8 mouse cellular contexts compared by ENCODE assay signal in the genomic region with DNA sequence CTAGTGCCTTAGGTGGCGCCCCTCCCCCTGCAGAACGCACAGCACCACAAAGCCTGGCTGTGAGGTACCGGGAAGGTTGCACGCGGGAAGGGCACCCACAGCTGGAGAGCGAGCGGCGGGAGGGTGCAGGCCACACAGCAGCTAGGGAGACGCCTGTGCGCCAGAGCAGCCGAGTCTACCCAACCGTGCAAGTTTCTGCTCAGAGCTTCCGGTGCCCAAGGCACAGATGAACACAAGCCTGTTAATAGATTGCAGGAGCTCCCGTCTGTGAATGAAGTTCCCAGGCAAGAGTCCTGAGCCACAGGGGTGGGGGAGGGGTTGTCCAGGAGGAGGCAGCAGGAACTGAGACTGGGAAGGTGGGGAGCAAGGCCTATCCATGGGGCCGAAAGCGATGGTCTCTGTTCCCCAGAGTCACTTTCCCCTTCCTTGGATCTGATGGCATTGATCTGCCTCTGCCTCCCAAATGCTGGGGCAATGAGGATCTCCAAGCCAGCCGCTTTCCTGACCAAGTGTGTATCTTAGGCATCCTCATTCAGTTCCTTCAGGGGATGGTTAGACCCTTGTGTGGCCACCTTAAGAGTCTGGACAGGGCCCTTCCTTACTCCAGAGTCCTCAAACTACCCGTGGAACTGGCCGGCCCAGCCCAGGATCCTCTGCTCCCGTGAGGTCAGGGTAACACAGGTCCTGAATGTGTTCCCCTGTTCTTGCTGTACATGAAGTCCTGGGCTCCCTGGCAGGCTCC. TPM values are rescaled to one million over a fixed set of nuclear protein-coding genes. Genes with fewer than 3 reads are reported as not detected.
DNase-seq lines count a peak whose midpoint lies in the region; ATAC-seq and TF ChIP-seq lines count a peak whose summit lies in the region.

No protein-coding gene starts in this region.

- no peaks in the 10 kb centered on the region for H3K9me3 ChIP-seq in heart, embryonic 11.5 days (replicated peaks; ENCODE audit: control insufficient read depth, low read length)
- no peaks in the 10 kb centered on the region for H3K9me3 ChIP-seq in kidney, postnatal 0 days (replicated peaks; ENCODE audit: low read length)
- no peaks in the 10 kb centered on the region for H3K9me3 ChIP-seq in neural tube, embryonic 14.5 days (ENCODE audit: control insufficient read depth, low read length)

- DNase-seq in heart, postnatal 14 days = no peak
- peak; percentile 77 for DNase-seq in kidney, postnatal 0 days (ENCODE audit: low spot score)
- no peak for DNase-seq in testis, postnatal 14 days (ENCODE audit: low spot score)
- DNase-seq in cerebellum, postnatal 14 days = no peak
- no peak for DNase-seq in heart, postnatal 10 days

- H3K27ac ChIP-seq in heart, embryonic 11.5 days (ENCODE audit: low read depth, low read length) = no peak overlapping the region
- H3K27ac ChIP-seq in embryonic fibroblast, embryonic 13.5 days (ENCODE audit: insufficient read depth, low read length) = peak overlapping the region; percentile 21
- peak overlapping the region; percentile 89 for H3K27ac ChIP-seq in kidney, postnatal 0 days
- H3K27ac ChIP-seq in neural tube, embryonic 14.5 days (ENCODE audit: low read depth, low read length) = peak overlapping the region; percentile 34; the same call in 1 of the 2 replicates

- peak overlapping the region; percentile 52; the same call in 1 of the 2 replicates for H3K9ac ChIP-seq in heart, embryonic 11.5 days (ENCODE audit: low read depth, low read length)
- H3K9ac ChIP-seq in kidney, postnatal 0 days (ENCODE audit: low read depth, low read length) = no peak overlapping the region; the same call in 1 of the 2 replicates
- H3K9ac ChIP-seq in neural tube, embryonic 14.5 days (replicated peaks; ENCODE audit: low read depth, low read length) = 0 out of 2 replicates have a peak overlapping the region, but pooled peaks have one; percentile 21

- no peak overlapping the region for H3K4me3 ChIP-seq in heart, embryonic 11.5 days (ENCODE audit: low read depth, low read length)
- no peak overlapping the region for H3K4me3 ChIP-seq in embryonic fibroblast, embryonic 13.5 days (ENCODE audit: insufficient read depth, low read length)
- H3K4me3 ChIP-seq in kidney, postnatal 0 days (replicated peaks; ENCODE audit: low read depth, low read length) = no peak overlapping the region
- no peak overlapping the region for H3K4me3 ChIP-seq in neural tube, embryonic 14.5 days (ENCODE audit: low read depth, low read length)

- H3K27me3 ChIP-seq in heart, embryonic 11.5 days (ENCODE audit: control insufficient read depth, insufficient read depth, low read length) = no peaks in the 10 kb centered on the region
- no peaks in the 10 kb centered on the region for H3K27me3 ChIP-seq in kidney, postnatal 0 days (ENCODE audit: insufficient read depth, low read length)
- H3K27me3 ChIP-seq in neural tube, embryonic 14.5 days (ENCODE audit: control insufficient read depth, insufficient read depth, low read length) = no peaks in the 10 kb centered on the region

- whole genome bisulfite sequencing in heart, embryonic 11.5 days (ENCODE audit: insufficient replicate concordance) = 17% methylated on average over 20 of the region's 20 CpGs
- 20% methylated on average over 20 of the region's 20 CpGs for WGBS in kidney, postnatal 0 days
- WGBS in neural tube, embryonic 14.5 days = 20% methylated on average over 20 of the region's 20 CpGs

- no peak for TF ChIP-seq CTCF in embryonic fibroblast, embryonic 13.5 days (IDR thresholded peaks at IDR 0.05; ENCODE audit: borderline replicate concordance, insufficient read depth, low read length)
- TF ChIP-seq CTCF in kidney, postnatal 0 days (IDR thresholded peaks at IDR 0.05; ENCODE audit: low read depth) = no peak

- no peaks in the 10 kb centered on the region for H3K36me3 ChIP-seq in heart, embryonic 11.5 days (ENCODE audit: control insufficient read depth, insufficient read depth, low read length)
- no peaks in the 10 kb centered on the region for H3K36me3 ChIP-seq in kidney, postnatal 0 days (ENCODE audit: insufficient read depth, low read length)
- no peaks in the 10 kb centered on the region for H3K36me3 ChIP-seq in neural tube, embryonic 14.5 days (ENCODE audit: control insufficient read depth, insufficient read depth, low read length)

- H3K4me2 ChIP-seq in heart, embryonic 11.5 days = peak overlapping the region; percentile 48
- H3K4me2 ChIP-seq in kidney, postnatal 0 days (ENCODE audit: low read length) = 0 out of 2 replicates have a peak overlapping the region, but pooled peaks have one; percentile 18
- H3K4me2 ChIP-seq in neural tube, embryonic 14.5 days (ENCODE audit: low read depth, low read length) = peak overlapping the region; percentile 14; the same call in 1 of the 2 replicates

- ATAC-seq in heart, embryonic 11.5 days (replicated peaks; ENCODE audit: insufficient number of reproducible peaks, low FRiP score, low TSS enrichment) = no peak
- peak; percentile 62 for ATAC-seq in kidney, postnatal 0 days (replicated peaks; ENCODE audit: low FRiP score, low read depth)
- peak; percentile 39; the same call in 1 of the 2 replicates for ATAC-seq in neural tube, embryonic 14.5 days (ENCODE audit: low read depth)

- intact Hi-C loops in heart, postnatal 14 days (cut with DNase I) = no loop called here
- intact Hi-C loops in heart, postnatal 10 days (cut with DNase I) = no loop called here

- peaks cover 28% of the 10 kb centered on the region for H3K4me1 ChIP-seq in heart, embryonic 11.5 days (ENCODE audit: control insufficient read depth, insufficient read depth, low read length)
- peaks cover 16% of the 10 kb centered on the region; the same call in 1 of the 2 replicates for H3K4me1 ChIP-seq in embryonic fibroblast, embryonic 13.5 days (ENCODE audit: control insufficient read depth, insufficient read depth, low read length)
- H3K4me1 ChIP-seq in kidney, postnatal 0 days (replicated peaks; ENCODE audit: insufficient read depth, low read length) = peaks cover 26% of the 10 kb centered on the region
- H3K4me1 ChIP-seq in neural tube, embryonic 14.5 days (ENCODE audit: control insufficient read depth, insufficient read depth, low read length) = 0 out of 2 replicates have a peak, but pooled peaks cover 7% of the 10 kb centered on the region

- TF ChIP-seq POLR2A in embryonic fibroblast, embryonic 13.5 days (IDR thresholded peaks at IDR 0.05; ENCODE audit: low read depth, low read length) = no peak

RNA-seq across cellular contexts. Expression of a gene that starts 11.7 kb away (rescaled TPM):
- 11.0 and 11.4 TPM in 2 replicates for polyA plus RNA-seq in heart, embryonic 11.5 days (2014; fragmentation: Nextera tagmentation; extraction: Ambion mirVana)
- total RNA-seq in heart, postnatal 14 days (2021) = 10 to 100 TPM; 30.6 to 36.0 TPM
- 106 and 114 TPM in 2 replicates for polyA plus RNA-seq in embryonic fibroblast, embryonic 13.5 days (2011; ENCODE audit: insufficient read length, low read depth, missing spikeins)
- polyA plus RNA-seq in kidney, postnatal 0 days (2015; fragmentation: Nextera tagmentation; extraction: Ambion mirVana) = 6.3 and 6.7 TPM in 2 replicates
- 4.6 and 5.3 TPM in 2 replicates for polyA plus RNA-seq in neural tube, embryonic 14.5 days (2014; fragmentation: Nextera tagmentation; extraction: Ambion mirVana)
- total RNA-seq in heart, postnatal 10 days (2021) = 10 to 100 TPM; 40.4 to 43.2 TPM

RNA-seq across cellular contexts. Expression of a gene that starts 16.6 kb away (rescaled TPM):
- 2.1 and 2.2 TPM in 2 replicates for polyA plus RNA-seq in heart, embryonic 11.5 days (2014; fragmentation: Nextera tagmentation; extraction: Ambion mirVana)
- total RNA-seq in heart, postnatal 14 days (2021) = 1 to 10 TPM; 7.2 to 7.7 TPM
- polyA plus RNA-seq in embryonic fibroblast, embryonic 13.5 days (2011; ENCODE audit: insufficient read length, low read depth, missing spikeins) = 15.7 and 31.1 TPM in 2 replicates
- 4.1 and 4.2 TPM in 2 replicates for polyA plus RNA-seq in kidney, postnatal 0 days (2015; fragmentation: Nextera tagmentation; extraction: Ambion mirVana)
- polyA plus RNA-seq in neural tube, embryonic 14.5 days (2014; fragmentation: Nextera tagmentation; extraction: Ambion mirVana) = 0.50 and 1.8 TPM in 2 replicates
- 1 to 10 TPM; 8.0 to 9.0 TPM for total RNA-seq in heart, postnatal 10 days (2021)
